Mouse (Mus musculus): Measurements from ENCODE around the gene Phf23. TPM values are rescaled to one million over a fixed set of nuclear protein-coding genes. Genes with fewer than 3 reads are reported as not detected.
A peak's percentile ranks its signal among the peaks of the same experiment; 100 is the strongest.

Gene Phf23
- polyA plus RNA-seq, 1 experiment: not detected

GRCm38 (mm10) chr11:69992396-69992795 is 3.2 kb upstream of the Phf23 start:
- 66% methylated on average over 10 of the region's 10 CpGs for WGBS
- peaks cover 4% of the 10 kb centered on the region; the same call in 1 of the 2 replicates for H3K4me1 ChIP-seq (ENCODE audit: control insufficient read depth, insufficient read depth, low read length)
- peak overlapping the region; percentile 31; the same call in 1 of the 2 replicates for H3K4me3 ChIP-seq (ENCODE audit: insufficient read depth, low read depth, low read length)
- H3K27ac ChIP-seq (ENCODE audit: insufficient read depth, low read depth, low read length): no peak overlapping the region
- TF ChIP-seq CTCF (IDR thresholded peaks at IDR 0.05; ENCODE audit: insufficient read depth, low read depth, low read length) (no peak), POLR2A (IDR thresholded peaks at IDR 0.05; ENCODE audit: insufficient read depth, low read depth, low read length) (no peak)

DNA sequence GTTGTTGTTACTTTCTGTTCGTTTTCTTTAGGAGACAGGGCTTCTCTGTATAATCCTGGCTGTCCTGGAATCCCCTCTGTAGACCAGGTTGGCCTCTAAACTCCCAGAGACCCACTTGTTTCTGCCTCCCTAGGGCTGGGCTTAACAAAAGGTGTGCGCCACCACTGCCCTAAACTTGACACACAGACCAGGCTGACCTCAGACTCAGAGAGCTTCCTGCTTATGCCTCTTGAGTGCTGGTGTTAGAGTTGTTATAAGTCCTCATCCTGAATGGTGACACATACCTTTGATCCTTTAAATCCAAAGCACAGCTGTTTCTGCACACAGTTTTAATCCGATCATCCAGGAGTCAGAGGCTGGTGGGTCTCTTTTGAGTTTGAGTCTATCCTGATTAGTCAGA is 2.6 kb upstream of the Phf23 start:
- no peak overlapping the region for H3K4me3 ChIP-seq (ENCODE audit: insufficient read depth, low read depth, low read length)
- peaks cover 4% of the 10 kb centered on the region; the same call in 1 of the 2 replicates for H3K4me1 ChIP-seq (ENCODE audit: control insufficient read depth, insufficient read depth, low read length)
- 76% methylated on average over 3 of the region's 3 CpGs for WGBS
- no peak for TF ChIP-seq CTCF (IDR thresholded peaks at IDR 0.05; ENCODE audit: insufficient read depth, low read depth, low read length)
- no peak for TF ChIP-seq POLR2A (IDR thresholded peaks at IDR 0.05; ENCODE audit: insufficient read depth, low read depth, low read length)
- no peak overlapping the region for H3K27ac ChIP-seq (ENCODE audit: insufficient read depth, low read depth, low read length)

DNA sequence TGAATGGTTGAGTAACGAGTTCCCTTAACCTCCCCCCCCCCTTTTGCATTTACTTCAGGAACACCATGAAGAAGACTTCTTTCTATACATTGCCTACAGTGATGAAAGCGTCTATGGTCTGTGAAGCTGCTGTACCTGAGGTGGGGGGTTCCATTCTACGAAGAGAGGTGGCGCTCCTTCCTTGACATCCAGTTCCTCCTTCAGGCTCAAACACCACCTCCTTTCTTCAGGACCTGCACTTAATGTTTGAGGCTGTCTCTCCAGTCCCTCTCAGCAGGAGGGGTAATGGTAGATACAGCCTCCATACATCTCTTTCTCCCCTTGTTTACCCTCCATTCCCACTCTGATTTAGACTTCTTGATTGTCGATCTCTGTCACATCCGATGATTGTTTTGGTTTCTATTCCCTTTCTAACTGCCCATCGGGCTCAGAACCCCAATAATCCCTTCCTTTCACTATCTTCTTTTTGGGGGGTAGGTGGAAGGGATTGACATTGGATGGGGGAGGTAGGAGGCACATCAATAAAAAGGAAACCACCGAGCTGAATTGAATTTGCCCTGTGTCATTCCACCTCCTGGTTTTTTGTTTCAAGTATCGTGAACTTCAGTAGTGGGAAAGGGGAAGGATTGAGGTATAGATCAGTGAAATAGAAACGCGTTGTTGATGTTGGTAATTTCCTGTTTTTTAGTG is 1.0 kb upstream of the Phf23 start:
- Histone ChIP-seq H3K4me1 (ENCODE audit: control insufficient read depth, insufficient read depth, low read length) (peaks cover 6% of the 10 kb centered on the region; the same call in 1 of the 2 replicates), H3K27ac (ENCODE audit: insufficient read depth, low read depth, low read length) (no peak overlapping the region), H3K4me3 (ENCODE audit: insufficient read depth, low read depth, low read length) (no peak overlapping the region)
- no peak for TF ChIP-seq CTCF (IDR thresholded peaks at IDR 0.05; ENCODE audit: insufficient read depth, low read depth, low read length)
- no peak for TF ChIP-seq POLR2A (IDR thresholded peaks at IDR 0.05; ENCODE audit: insufficient read depth, low read depth, low read length)
- WGBS: 86% methylated on average over 11 of the region's 11 CpGs

DNA sequence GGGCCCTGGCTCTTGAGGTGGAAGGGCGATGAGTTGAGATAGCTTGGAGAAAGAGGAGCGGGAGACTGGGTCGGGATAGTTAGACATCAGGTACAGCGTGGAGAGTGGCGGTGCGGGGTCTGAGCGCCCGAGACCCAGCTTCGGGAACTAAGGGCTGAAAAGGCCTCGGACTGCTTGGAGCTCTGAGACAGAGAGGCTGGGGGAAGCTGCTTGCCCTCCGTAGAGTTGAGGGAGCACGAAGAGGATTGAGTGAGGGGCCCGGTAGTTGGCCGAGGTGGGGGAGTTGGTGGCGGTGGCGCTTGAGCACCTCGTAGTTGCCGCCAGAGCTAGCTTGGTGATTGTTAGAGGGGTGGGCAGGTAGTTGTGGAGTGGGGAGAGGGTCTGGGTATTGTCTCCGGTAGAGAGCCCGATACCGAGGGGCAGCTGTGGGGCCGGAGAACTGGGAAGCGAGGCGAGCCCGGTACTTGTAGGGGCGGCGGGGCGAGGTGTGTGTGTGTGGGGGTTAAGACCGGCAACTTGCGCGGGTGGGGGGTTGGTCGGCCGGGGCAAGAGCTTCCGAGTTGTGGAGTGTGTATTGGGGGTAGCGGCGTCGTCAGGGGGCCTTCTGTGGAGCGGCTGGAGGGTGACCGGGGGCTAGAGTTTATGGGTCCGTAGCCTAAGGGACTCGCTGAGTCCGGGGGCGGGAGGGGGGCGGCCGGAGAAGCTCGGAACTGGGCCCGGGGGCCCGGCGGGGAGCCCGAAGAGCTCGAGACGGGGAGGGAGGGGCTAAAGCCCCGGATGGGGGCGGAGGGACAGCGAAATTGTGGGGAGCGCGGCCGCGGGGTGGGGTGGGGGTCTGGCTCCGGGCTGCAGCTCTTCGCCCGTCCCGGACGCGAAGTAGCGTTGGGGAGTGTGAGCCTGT is 834 bp downstream of the Phf23 start:
- H3K27ac ChIP-seq (ENCODE audit: insufficient read depth, low read depth, low read length): peak overlapping the region; percentile 79
- under 1% methylated on average over 60 of the region's 66 CpGs for WGBS
- peak overlapping the region; percentile 95 for H3K4me3 ChIP-seq (ENCODE audit: insufficient read depth, low read depth, low read length)
- TF ChIP-seq CTCF (IDR thresholded peaks at IDR 0.05; ENCODE audit: insufficient read depth, low read depth, low read length) (no peak), POLR2A (IDR thresholded peaks at IDR 0.05; ENCODE audit: insufficient read depth, low read depth, low read length) (no peak)
- peaks cover 6% of the 10 kb centered on the region; the same call in 1 of the 2 replicates for H3K4me1 ChIP-seq (ENCODE audit: control insufficient read depth, insufficient read depth, low read length)

DNA sequence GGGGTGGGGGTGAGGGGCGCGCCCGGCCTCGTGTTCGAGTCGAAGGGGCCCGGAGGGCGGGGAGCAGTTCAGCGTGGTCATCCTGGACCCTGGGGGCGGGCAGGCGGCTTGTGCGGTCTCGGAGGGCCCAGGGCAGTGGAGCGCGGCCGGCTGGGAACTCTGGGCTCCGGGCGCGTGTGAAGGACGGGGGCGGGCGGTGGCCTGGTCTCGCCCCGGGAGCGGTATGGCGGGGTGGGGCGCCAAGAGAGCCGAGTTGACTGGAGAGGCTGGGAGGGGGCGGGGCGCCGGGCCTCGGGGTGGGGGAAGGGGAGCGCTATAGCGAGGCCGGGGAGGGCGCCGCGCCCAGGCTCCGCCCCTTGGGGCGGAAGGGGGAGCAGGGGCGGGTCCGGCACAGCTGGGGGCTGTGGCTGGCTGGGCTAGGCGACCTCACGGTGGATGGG is 1.5 kb downstream of the Phf23 start:
- WGBS: 3% methylated on average over 43 of the region's 44 CpGs
- H3K4me1 ChIP-seq (ENCODE audit: control insufficient read depth, insufficient read depth, low read length): peaks cover 6% of the 10 kb centered on the region; the same call in 1 of the 2 replicates
- peak overlapping the region; percentile 60 for H3K27ac ChIP-seq (ENCODE audit: insufficient read depth, low read depth, low read length)
- no peak for TF ChIP-seq CTCF (IDR thresholded peaks at IDR 0.05; ENCODE audit: insufficient read depth, low read depth, low read length)
- TF ChIP-seq POLR2A (IDR thresholded peaks at IDR 0.05; ENCODE audit: insufficient read depth, low read depth, low read length): no peak
- H3K4me3 ChIP-seq (ENCODE audit: insufficient read depth, low read depth, low read length): peak overlapping the region; percentile 95

DNA sequence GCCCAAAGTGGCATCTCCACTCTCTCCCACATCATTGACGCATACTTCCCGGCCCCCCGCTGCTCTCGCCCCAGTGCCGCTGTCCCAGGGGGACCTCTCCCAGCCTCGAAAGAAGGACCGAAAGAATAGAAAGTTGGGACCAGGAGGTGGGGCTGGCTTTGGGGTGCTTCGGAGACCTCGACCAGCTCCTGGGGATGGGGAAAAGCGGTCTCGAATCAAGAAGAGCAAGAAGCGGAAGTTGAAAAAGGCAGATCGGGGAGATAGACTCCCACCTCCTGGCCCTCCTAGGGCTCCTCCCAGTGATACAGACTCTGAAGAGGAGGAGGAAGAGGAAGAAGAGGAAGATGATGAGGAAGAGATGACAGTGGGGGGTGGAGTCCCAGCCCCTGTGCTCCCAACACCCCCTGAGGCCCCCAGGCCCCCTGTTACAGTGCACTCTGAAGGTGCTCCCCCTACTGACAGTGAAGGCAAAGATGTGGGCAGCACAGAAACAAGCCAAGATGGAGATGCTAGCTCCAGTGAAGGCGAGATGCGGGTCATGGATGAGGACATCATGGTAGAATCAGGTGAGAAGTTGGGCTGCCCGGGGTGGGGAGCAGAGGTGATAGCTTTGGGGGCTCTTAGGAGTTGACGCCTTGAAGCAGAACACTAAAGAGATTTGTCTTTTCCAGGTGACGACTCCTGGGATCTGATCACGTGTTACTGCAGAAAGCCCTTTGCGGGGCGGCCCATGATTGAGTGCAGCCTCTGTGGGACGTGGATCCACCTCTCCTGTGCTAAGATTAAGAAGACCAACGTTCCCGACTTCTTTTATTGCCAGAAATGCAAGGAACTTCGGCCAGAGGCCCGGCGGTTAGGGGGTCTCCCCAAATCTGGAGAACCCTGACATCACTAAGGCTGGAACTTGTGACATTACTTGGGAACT is 3.3 kb downstream of the Phf23 start:
- Histone ChIP-seq H3K27ac (ENCODE audit: insufficient read depth, low read depth, low read length) (no peak overlapping the region), H3K4me3 (ENCODE audit: insufficient read depth, low read depth, low read length) (no peak overlapping the region), H3K4me1 (ENCODE audit: control insufficient read depth, insufficient read depth, low read length) (peaks cover 13% of the 10 kb centered on the region)
- no peak for TF ChIP-seq CTCF (IDR thresholded peaks at IDR 0.05; ENCODE audit: insufficient read depth, low read depth, low read length)
- no peak for TF ChIP-seq POLR2A (IDR thresholded peaks at IDR 0.05; ENCODE audit: insufficient read depth, low read depth, low read length)
- 91% methylated on average over 27 of the region's 27 CpGs for WGBS

- 72% methylated on average over 8 of the region's 8 CpGs for WGBS
- H3K4me3 ChIP-seq (ENCODE audit: insufficient read depth, low read depth, low read length): no peak overlapping the region
Observed at GRCm38 (mm10) chr11:69999666-70000065, 4.1 kb downstream of the Phf23 start.

GRCm38 (mm10) chr11:70000396-70000898 is 4.9 kb downstream of the Phf23 start, which contains the start of gene Dvl2:
TSS of gene Dvl2 (plus strand) at chr11:70000595.
- Histone ChIP-seq H3K4me1 (ENCODE audit: control insufficient read depth, insufficient read depth, low read length) (peaks cover 17% of the 10 kb centered on the region), H3K4me3 (ENCODE audit: insufficient read depth, low read depth, low read length) (peak within 1 kb of the TSS; percentile 85), H3K27ac (ENCODE audit: insufficient read depth, low read depth, low read length) (peak within 1 kb of the TSS; percentile 81)
- WGBS: under 1% methylated on average over 48 of the region's 48 CpGs
- TF ChIP-seq POLR2A (IDR thresholded peaks at IDR 0.05; ENCODE audit: insufficient read depth, low read depth, low read length) (peak; percentile 75), CTCF (IDR thresholded peaks at IDR 0.05; ENCODE audit: insufficient read depth, low read depth, low read length) (no peak)

More at GRCm38 (mm10) chr11:69999666-70000065, 4.1 kb downstream of the Phf23 start:
- H3K4me1 ChIP-seq (ENCODE audit: control insufficient read depth, insufficient read depth, low read length): peaks cover 16% of the 10 kb centered on the region
- H3K27ac ChIP-seq (ENCODE audit: insufficient read depth, low read depth, low read length): 0 out of 2 replicates have a peak overlapping the region, but pooled peaks have one; percentile 29
- TF ChIP-seq POLR2A (IDR thresholded peaks at IDR 0.05; ENCODE audit: insufficient read depth, low read depth, low read length): no peak
